ENCODE assay signal across 34 mouse cellular contexts in the genomic region with DNA sequence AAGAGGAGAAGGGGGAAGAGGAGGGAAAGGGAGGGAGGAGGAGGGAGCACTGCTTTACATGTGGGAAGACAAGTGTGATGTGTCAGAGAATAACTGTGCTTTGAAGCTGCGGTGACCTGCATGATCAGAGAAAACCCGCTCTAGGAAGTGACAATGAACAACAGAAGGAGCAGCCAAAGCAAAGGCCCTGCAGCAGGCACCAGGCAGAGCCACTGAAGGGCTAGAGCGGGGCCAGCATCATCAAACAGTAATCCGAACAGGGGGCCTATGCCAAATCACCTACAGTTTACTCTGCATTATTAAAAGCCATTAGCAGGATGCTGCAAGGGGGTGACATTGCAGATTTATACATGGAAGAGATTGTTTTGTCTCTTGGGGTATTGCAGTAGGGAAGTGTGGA.
"Had no signal": no experiment of that assay in that cellular context is flagged by ENCODE, and none has a peak within 500 bp of the region (broad histone marks: within the 10 kb centered on the region; RNA-seq: fewer than 3 reads in every experiment).

No protein-coding gene starts in this region.

- H3K27ac ChIP-seq: heart, adult 2 months; heart, embryonic 13.5 days; heart, embryonic 15.5 days; hindbrain, embryonic 10.5 days; hindbrain, embryonic 12.5 days; hindbrain, embryonic 13.5 days; hindbrain, embryonic 14.5 days; hindbrain, embryonic 15.5 days; hindbrain, postnatal 0 days; intestine, embryonic 15.5 days; kidney, embryonic 15.5 days; kidney, postnatal 0 days; layer of hippocampus, adult 2 months had no signal

- H3K4me2 ChIP-seq: heart, embryonic 12.5 days; heart, embryonic 13.5 days; heart, embryonic 15.5 days; hindbrain, embryonic 12.5 days; hindbrain, embryonic 13.5 days; hindbrain, embryonic 14.5 days; hindbrain, embryonic 15.5 days; intestine, embryonic 15.5 days; kidney, embryonic 15.5 days had no signal

- DNase-seq: heart, adult 2 months; heart, postnatal 10 days; heart, postnatal 14 days; heart, postnatal 36 days; heart, postnatal 4 days; kidney, adult 11 months; kidney, adult 18-20 months; kidney, adult 2 months; kidney, adult 8-10 months; kidney, adult 9 months; kidney, postnatal 10 days; kidney, postnatal 14 days; kidney, postnatal 25 days; kidney, postnatal 36 days; kidney, postnatal 4 days; layer of hippocampus, adult 9-11 months; layer of hippocampus, postnatal 36 days had no signal

- H3K4me3 ChIP-seq: heart, adult 2 months; heart, embryonic 12.5 days; heart, embryonic 13.5 days; heart, embryonic 15.5 days; hindbrain, embryonic 10.5 days; hindbrain, embryonic 12.5 days; hindbrain, embryonic 13.5 days; hindbrain, embryonic 15.5 days; intestine, embryonic 15.5 days; kidney, embryonic 15.5 days; layer of hippocampus, adult 2 months had no signal

- H3K9ac ChIP-seq: heart, embryonic 12.5 days; heart, embryonic 13.5 days; heart, embryonic 15.5 days; hindbrain, embryonic 12.5 days; hindbrain, embryonic 13.5 days; hindbrain, embryonic 14.5 days; hindbrain, embryonic 15.5 days; intestine, embryonic 15.5 days; kidney, embryonic 15.5 days had no signal

- H3K9me3 ChIP-seq: heart, embryonic 15.5 days; hindbrain, embryonic 10.5 days; hindbrain, embryonic 12.5 days; hindbrain, embryonic 13.5 days; hindbrain, embryonic 15.5 days; intestine, embryonic 15.5 days; kidney, embryonic 15.5 days had no signal

- H3K4me1 ChIP-seq: heart, embryonic 12.5 days; heart, embryonic 13.5 days; heart, embryonic 15.5 days; hindbrain, embryonic 10.5 days; hindbrain, embryonic 13.5 days; hindbrain, embryonic 15.5 days; intestine, embryonic 15.5 days had no signal

- H3K27me3 ChIP-seq: heart, embryonic 12.5 days; heart, embryonic 13.5 days; heart, embryonic 15.5 days; hindbrain, embryonic 12.5 days; hindbrain, embryonic 13.5 days; hindbrain, embryonic 15.5 days; intestine, embryonic 15.5 days; kidney, embryonic 15.5 days had no signal

- ATAC-seq: hindbrain, embryonic 16.5 days; hindbrain, postnatal 0 days; inflammation-experienced regulatory T-cells, adult 6 months; intestine, embryonic 15.5 days; intestine, embryonic 16.5 days; intestine, postnatal 0 days had no signal

- H3K36me3 ChIP-seq: heart, embryonic 12.5 days; heart, embryonic 13.5 days; heart, embryonic 15.5 days; hindbrain, embryonic 10.5 days; hindbrain, embryonic 12.5 days; hindbrain, embryonic 13.5 days; hindbrain, embryonic 15.5 days; intestine, embryonic 15.5 days; kidney, embryonic 15.5 days had no signal
